Mouse (Mus musculus) limb, embryonic 10.5 days (tissue): ENCODE data around the gene Ace2. TPM values are rescaled to one million over a fixed set of nuclear protein-coding genes. Genes with fewer than 3 reads are reported as not detected.

Experiments
- DNase-seq: peaks from one replicate; pipeline ENCODE4 v3.0.0-alpha.2; 2017; ENCODE audit warnings: low spot score
- H3K27ac ChIP-seq: fragments of 300-500 bp; sonication (generic); 2 replicates; pipeline ENCODE4 v1.5.1; 2016; ENCODE audit warnings: mild to moderate bottlenecking
- H3K27me3 ChIP-seq: fragments of 300-500 bp; sonication (generic); 2 replicates; pipeline ENCODE4 v1.6.1; 2016; ENCODE audit warnings: low read depth, mild to moderate bottlenecking; ENCODE audit not compliant: poor library complexity, severe bottlenecking
- H3K36me3 ChIP-seq: fragments of 300-500 bp; sonication (generic); 2 replicates; pipeline ENCODE4 v1.6.1; 2016; ENCODE audit warnings: mild to moderate bottlenecking, moderate library complexity
- H3K4me1 ChIP-seq: fragments of 300-500 bp; sonication (generic); 2 replicates; pipeline ENCODE4 v1.6.1; 2016
- H3K4me3 ChIP-seq: fragments of 300-500 bp; sonication (generic); 2 replicates; pipeline ENCODE4 v1.5.1; 2016; ENCODE audit warnings: mild to moderate bottlenecking, moderate library complexity
- H3K9me3 ChIP-seq: fragments of 300-500 bp; sonication (generic); replicated peaks from 2 replicates; pipeline ENCODE4 v1.6.1; 2016; ENCODE audit warnings: mild to moderate bottlenecking
- WGBS: fragments of 180-500 bp; shearing (Covaris S2); methylation state at CpG from one replicate; pipeline ENCODE4 v1.1.7; 2016; 5-methylcytosine and 5-hydroxymethylcytosine counted together
- polyA plus RNA-seq: library from polyadenylated mRNA; unstranded; fragments of >200 nt; fragmentation: Nextera tagmentation; extraction: Ambion mirVana; gene quantifications from 2 replicates; pipeline ENCODE4 v1.2.1, GENCODE M21; 2016

Ace2 gene
- 0.04 and 0.14 TPM in 2 replicates for polyA plus RNA-seq

- Histone ChIP-seq H3K4me1 (no peaks in the 10 kb centered on the region), H3K4me3 (no peak within 1 kb of the TSS), H3K27me3 (peaks cover 92% of the 10 kb centered on the region), H3K36me3 (no peaks in the 10 kb centered on the region), H3K27ac (no peak within 1 kb of the TSS), H3K9me3 (no peaks in the 10 kb centered on the region)
- DNase-seq: no peak
- WGBS: 92% methylated on average over 2 of the region's 2 CpGs
Measured at GRCm38 (mm10) chrX:164139032-164139431, at the start of gene Ace2. Ace2 (plus strand) TSS chrX:164139332.

DNA sequence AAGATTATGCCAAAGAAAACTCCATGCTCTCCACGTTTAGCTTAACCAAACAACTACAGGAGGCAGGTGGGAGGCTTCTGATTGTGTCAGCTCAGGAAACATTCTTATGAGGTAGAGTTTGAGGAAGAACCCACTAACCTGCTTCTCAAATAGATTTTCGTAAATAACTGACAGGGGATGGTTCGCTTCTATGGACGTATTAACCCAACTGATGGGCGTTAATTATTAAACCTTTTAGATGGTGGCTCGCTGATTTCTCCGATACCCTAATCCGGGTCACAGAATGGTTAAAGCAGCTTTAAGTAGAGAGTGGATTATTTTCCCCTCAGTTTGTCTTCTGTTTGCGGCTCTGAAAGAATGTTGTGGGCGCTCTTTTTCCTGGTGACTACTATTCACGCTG lies 49.2 kb upstream of the Ace2 start:
- H3K4me1 ChIP-seq: no peaks in the 10 kb centered on the region
- no peaks in the 10 kb centered on the region for H3K36me3 ChIP-seq
- 86% methylated on average over 11 of the region's 11 CpGs for WGBS
- H3K4me3 ChIP-seq: no peak overlapping the region
- H3K27me3 ChIP-seq: peaks cover 95% of the 10 kb centered on the region
- no peaks in the 10 kb centered on the region for H3K9me3 ChIP-seq
- DNase-seq: no peak
- H3K27ac ChIP-seq: no peak overlapping the region

DNA sequence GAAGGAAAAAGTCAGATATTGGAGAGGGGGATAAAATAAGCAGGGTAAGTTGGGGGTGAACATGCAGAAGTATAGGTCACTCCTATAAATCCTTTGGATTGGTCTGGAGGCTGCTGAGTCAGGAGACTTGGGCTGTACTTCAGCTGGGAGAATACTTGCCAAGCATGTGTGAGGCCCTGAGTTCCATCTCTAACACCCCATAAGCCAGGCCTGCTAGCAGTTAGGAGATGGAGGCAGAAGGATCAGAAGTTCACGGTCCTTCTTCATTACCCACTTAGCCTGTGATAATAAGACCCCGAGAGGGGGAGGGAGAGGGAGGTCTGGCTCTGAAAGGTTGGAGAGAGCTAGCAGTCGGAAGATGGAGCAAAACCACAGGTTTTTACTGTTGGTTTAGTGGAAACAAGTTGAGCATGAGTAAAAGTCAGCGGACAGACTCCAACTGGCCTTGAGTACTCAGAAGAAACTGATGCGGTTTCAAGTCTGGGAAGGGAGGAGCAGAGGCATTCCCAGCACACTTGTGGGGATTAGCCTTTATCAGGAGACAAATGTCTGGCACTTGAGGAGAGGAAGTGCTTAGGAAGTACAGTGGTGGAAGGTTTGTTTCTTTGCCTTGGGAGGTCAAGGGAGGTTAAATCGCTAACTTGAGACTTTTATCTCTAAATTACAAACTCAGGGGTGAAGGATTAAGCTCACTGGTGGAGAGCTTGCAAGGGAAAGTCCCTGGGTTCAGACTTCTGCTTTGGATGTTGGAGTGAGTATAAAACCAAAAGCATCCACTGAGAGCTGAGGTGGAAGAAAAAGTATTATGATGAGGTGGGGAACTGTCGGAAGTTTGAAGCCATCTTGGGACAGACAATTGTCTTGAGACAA lies 46.6 kb upstream of the Ace2 start:
- Histone ChIP-seq H3K27me3 (peaks cover 90% of the 10 kb centered on the region), H3K4me3 (no peak overlapping the region), H3K9me3 (no peaks in the 10 kb centered on the region), H3K27ac (no peak overlapping the region), H3K4me1 (no peaks in the 10 kb centered on the region), H3K36me3 (no peaks in the 10 kb centered on the region)
- 46% methylated on average over 7 of the region's 7 CpGs for WGBS
- DNase-seq: no peak

GRCm38 (mm10) chrX:164093435-164093834 lies 45.7 kb upstream of the Ace2 start:
- DNase-seq: no peak
- Histone ChIP-seq H3K4me1 (no peaks in the 10 kb centered on the region), H3K36me3 (no peaks in the 10 kb centered on the region), H3K4me3 (no peak overlapping the region), H3K27me3 (peaks cover 90% of the 10 kb centered on the region), H3K9me3 (no peaks in the 10 kb centered on the region), H3K27ac (no peak overlapping the region)
- WGBS: 89% methylated on average over 5 of the region's 5 CpGs

GRCm38 (mm10) chrX:164095838-164096237 lies 43.3 kb upstream of the Ace2 start:
- H3K4me1 ChIP-seq: no peaks in the 10 kb centered on the region
- no peak for DNase-seq
- peaks cover 81% of the 10 kb centered on the region for H3K27me3 ChIP-seq
- H3K27ac ChIP-seq: no peak overlapping the region
- no peaks in the 10 kb centered on the region for H3K36me3 ChIP-seq
- no peaks in the 10 kb centered on the region for H3K9me3 ChIP-seq
- WGBS: 81% methylated on average over 2 of the region's 2 CpGs
- no peak overlapping the region for H3K4me3 ChIP-seq

- peaks cover 74% of the 10 kb centered on the region for H3K27me3 ChIP-seq
- no peak for DNase-seq
- H3K27ac ChIP-seq: no peak overlapping the region
- no peaks in the 10 kb centered on the region for H3K36me3 ChIP-seq
- no peak overlapping the region for H3K4me3 ChIP-seq
- no peaks in the 10 kb centered on the region for H3K4me1 ChIP-seq
- H3K9me3 ChIP-seq: no peaks in the 10 kb centered on the region
Measured at GRCm38 (mm10) chrX:164101483-164101882, 37.6 kb upstream of the Ace2 start.

GRCm38 (mm10) chrX:164102198-164102597 lies 36.9 kb upstream of the Ace2 start:
- Histone ChIP-seq H3K27ac (no peak overlapping the region), H3K27me3 (peaks cover 80% of the 10 kb centered on the region)
- no peak for DNase-seq

DNA sequence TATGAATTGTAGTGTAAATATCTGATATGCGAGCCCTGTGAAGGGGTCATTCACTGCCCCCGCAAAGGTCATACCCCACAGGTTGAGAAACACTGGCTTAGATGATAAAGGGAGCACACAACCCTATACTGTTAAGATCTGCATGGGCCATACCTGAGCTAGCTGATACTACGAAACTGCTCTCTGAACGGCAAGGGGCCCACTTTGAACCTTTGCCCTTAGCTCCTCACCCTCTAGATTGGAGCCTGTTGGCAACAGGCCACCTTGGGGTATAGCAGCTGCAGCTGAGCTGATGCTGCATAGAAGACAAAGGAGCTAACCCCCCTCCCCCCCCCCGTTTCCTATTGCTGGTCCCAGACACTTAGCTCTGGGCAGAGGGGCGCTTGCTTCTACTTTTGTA lies 36.5 kb upstream of the Ace2 start:
- Histone ChIP-seq H3K36me3 (no peaks in the 10 kb centered on the region), H3K27ac (no peak overlapping the region), H3K9me3 (no peaks in the 10 kb centered on the region), H3K4me1 (no peaks in the 10 kb centered on the region), H3K27me3 (peaks cover 81% of the 10 kb centered on the region), H3K4me3 (no peak overlapping the region)
- 79% methylated on average over 6 of the region's 6 CpGs for WGBS
- DNase-seq: no peak

More at GRCm38 (mm10) chrX:164102198-164102597, 36.9 kb upstream of the Ace2 start:
- Histone ChIP-seq H3K4me3 (no peak overlapping the region), H3K4me1 (no peaks in the 10 kb centered on the region), H3K9me3 (no peaks in the 10 kb centered on the region), H3K36me3 (no peaks in the 10 kb centered on the region)
- 92% methylated on average over 7 of the region's 7 CpGs for WGBS

DNA sequence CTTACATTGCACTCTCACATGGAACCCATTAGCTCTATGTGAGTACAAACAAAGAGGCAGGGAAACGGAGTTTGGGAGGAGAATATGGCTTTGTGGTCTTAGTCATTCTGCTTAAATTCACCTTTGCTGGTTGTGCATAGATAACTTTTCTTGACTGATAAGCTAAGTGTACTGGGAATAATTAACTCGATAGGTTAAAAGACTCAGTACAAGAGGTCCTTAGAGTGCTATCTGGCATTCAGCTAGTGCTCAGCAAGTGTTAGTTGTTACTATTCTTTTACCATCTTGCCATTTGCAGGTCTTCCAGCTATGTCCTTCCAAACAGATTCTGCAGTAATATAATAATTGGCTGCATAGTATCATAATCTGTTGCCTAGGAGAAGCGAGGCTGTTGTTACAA lies 28.0 kb upstream of the Ace2 start:
- no peak overlapping the region for H3K4me3 ChIP-seq
- H3K27ac ChIP-seq: no peak overlapping the region
- 80% methylated on average over 3 of the region's 3 CpGs for WGBS
- DNase-seq: no peak
- no peaks in the 10 kb centered on the region for H3K9me3 ChIP-seq
- H3K36me3 ChIP-seq: no peaks in the 10 kb centered on the region
- no peaks in the 10 kb centered on the region for H3K4me1 ChIP-seq
- peaks cover 85% of the 10 kb centered on the region for H3K27me3 ChIP-seq

- no peak for DNase-seq
- no peak overlapping the region for H3K4me3 ChIP-seq
- H3K27me3 ChIP-seq: peaks cover 68% of the 10 kb centered on the region
Measured at GRCm38 (mm10) chrX:164113744-164114143, 25.4 kb upstream of the Ace2 start.

GRCm38 (mm10) chrX:164123942-164124341 lies 15.2 kb upstream of the Ace2 start:
- H3K27me3 ChIP-seq: peaks cover 74% of the 10 kb centered on the region

More at GRCm38 (mm10) chrX:164113744-164114143, 25.4 kb upstream of the Ace2 start:
- Histone ChIP-seq H3K4me1 (no peaks in the 10 kb centered on the region), H3K27ac (no peak overlapping the region), H3K36me3 (no peaks in the 10 kb centered on the region), H3K9me3 (no peaks in the 10 kb centered on the region)
- 88% methylated on average over 6 of the region's 6 CpGs for whole genome bisulfite sequencing

DNA sequence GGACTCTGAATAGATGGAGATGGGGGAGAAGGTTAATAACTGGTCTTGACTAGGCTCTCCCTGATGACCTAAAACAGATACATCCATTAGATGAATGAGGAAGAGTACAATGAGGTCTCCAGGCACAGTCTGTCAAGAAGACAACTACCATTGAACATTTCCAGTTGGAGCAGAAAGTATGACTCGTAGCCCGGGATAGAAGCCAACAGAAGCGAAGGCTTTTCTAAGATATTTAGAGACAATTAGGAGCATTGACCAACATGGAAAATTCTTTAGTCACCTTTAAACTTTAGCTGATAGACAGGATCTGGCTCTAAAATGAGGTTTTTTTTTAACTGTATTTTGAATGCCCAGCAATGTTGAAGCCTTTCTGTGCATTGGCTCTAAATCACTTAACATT lies 5.6 kb upstream of the Ace2 start:
- Histone ChIP-seq H3K27ac (no peak overlapping the region), H3K4me3 (no peak overlapping the region), H3K4me1 (no peaks in the 10 kb centered on the region), H3K27me3 (peaks cover 78% of the 10 kb centered on the region), H3K9me3 (no peaks in the 10 kb centered on the region), H3K36me3 (no peaks in the 10 kb centered on the region)
- 97% methylated on average over 3 of the region's 3 CpGs for WGBS
- DNase-seq: no peak

More at GRCm38 (mm10) chrX:164123942-164124341, 15.2 kb upstream of the Ace2 start:
- Histone ChIP-seq H3K9me3 (no peaks in the 10 kb centered on the region), H3K36me3 (no peaks in the 10 kb centered on the region), H3K4me1 (no peaks in the 10 kb centered on the region), H3K4me3 (no peak overlapping the region), H3K27ac (no peak overlapping the region)
- WGBS: over 99% methylated on average over 3 of the region's 3 CpGs
- DNase-seq: no peak

DNA sequence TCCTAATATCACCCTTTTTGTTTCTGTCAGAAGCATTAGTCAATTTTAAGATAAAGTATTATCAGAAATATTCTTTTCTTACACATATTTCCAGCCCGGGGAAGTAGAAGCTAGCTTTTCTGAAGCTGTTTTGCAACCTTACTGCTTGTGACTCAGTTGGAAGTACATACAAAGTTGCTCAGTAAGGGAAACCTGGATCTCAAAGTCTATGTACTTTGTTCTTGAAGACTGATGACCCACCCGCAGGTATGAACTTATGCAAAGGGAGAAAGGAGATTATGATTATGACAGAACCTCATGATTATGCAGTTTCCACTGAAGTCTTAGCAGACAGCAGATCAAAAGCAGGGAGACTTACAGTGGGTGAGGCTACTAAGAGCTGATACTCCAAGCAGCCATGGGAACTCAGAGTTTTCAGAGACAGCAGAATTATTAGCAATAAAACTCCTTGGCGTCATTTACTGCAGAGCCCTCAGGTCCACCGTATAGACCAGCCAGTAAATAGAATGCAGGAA lies 3.8 kb upstream of the Ace2 start:
- no peak for DNase-seq
- H3K27ac ChIP-seq: no peak overlapping the region
- H3K4me3 ChIP-seq: no peak overlapping the region
- peaks cover 80% of the 10 kb centered on the region for H3K27me3 ChIP-seq
- no peaks in the 10 kb centered on the region for H3K9me3 ChIP-seq
- WGBS: 87% methylated on average over 4 of the region's 4 CpGs
- no peaks in the 10 kb centered on the region for H3K4me1 ChIP-seq
- H3K36me3 ChIP-seq: no peaks in the 10 kb centered on the region
